Mouse (Mus musculus): Measurements from ENCODE around the gene Bhlha15.

Bhlha15 gene

DNA sequence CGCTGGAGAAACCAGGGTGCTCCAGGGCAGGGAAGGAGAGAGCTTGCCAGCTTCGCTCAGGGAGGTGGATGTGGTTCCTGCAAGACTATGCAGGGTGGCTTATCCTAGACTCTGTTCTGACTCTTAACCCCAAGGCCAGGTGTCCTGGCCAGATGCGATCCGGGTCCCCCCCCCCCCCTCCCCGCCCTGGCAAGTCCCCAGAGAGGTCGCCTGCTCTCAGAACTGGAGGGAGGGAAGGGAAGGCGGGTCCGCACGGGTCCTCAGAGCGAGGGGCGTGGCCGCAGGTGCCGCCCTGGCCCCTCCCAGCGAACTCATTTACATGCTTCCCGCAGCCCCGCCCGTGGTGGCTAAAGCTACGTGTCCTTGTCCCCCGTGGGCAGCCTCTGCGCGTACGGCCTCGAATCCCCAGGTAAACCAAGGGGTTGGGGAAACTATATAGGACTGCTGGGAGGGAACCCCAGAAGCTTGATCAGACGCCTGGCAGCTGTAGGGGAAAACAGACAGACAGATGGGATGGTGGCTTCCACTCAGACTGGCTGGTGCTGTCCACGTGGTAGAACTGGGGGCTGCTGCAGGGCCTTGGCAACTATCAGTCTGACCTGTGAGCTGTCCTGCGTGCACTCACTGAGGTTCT, at the start of gene Bhlha15:
TSS of gene Bhlha15 (plus strand) at position 337 of the 634 bp plus-strand sequence.
- DNase-seq: no peak

DNA sequence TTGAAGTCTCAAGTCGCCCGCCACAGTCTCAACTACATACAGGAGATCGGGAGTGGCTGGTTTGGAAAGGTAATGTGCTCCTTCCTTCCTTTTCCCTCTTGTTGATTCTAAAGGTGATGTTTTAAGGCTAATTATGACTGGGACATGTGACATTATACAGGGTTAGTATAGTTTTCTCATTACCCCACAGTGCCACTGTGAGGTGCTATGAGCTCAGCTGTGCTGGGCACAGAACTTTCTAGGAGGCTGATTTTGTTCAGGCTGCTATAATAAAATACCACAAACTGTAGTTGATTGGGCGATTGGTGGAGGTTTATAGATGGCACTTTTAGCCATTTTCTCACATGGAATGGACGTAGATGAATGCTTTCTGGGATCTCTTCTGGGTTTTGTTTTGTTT, 46.6 kb upstream of the Bhlha15 start:
- no peak for DNase-seq

DNA sequence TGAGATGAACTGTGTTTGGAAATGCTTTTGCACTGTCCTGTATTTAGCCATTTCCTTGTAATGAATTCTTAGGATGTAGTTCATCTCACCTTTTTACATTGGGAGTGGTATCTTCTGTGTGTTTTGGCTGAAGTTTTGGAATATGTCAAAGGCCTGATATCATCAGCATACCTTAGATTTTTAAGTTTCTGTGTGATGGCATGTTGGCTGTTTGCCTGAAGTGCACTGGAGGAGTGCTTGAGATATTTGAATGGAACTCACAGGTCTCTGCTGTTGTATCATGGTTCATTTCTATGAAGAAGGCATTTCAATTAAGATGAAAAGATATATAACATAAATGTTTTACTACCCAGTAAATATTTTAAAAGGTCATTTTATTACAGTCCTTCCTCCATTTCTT, 43.2 kb upstream of the Bhlha15 start:
- no peak for DNase-seq

DNA sequence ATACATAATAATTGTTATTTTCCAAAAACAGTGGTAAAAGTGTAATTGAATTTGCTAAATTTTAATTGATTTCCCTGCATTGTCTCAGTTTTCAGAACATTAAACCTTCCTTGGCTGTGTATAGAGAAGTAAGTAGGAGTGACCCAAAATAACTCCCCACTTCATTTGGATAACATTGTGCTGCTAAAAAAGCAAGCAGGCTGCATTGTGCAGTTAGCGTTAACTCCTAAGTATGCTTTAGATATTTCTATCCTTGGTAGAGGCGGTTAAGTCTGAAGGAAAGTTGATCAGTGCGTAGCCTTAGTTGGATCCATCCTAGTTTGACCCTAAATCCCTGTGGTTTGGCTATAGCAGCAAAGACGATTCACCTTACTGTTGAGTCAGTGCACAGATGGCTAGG, 40.6 kb upstream of the Bhlha15 start:
- no peak for DNase-seq

DNA sequence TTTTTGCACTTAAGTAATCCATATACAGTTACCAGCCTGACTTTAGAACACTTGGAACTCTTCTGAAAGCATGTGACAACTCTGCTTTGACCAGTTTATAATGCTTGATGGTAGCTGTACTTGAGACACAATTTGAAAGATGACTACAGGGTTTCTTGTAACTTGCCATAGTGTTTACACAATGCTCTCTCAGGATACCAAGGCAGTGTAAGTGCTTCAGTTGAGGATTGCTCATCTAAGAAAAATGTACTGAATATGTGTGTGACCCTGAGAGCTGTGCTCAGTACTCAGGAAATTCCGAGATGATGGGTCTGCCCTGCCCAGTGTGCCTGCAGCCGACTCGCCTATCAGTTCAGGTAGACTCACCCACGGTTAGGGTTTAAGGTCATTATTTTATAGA, 38.8 kb upstream of the Bhlha15 start:
- DNase-seq: no peak

- peak; percentile 58 to 79 for DNase-seq
These were observed 35.6 kb upstream of the Bhlha15 start for GRCm38 (mm10) chr5:144154528-144154927.

GRCm38 (mm10) chr5:144158604-144159003, 31.5 kb upstream of the Bhlha15 start:
- peak; percentile 36 to 49 for DNase-seq

GRCm38 (mm10) chr5:144159137-144159536, 30.9 kb upstream of the Bhlha15 start:
- no peak for DNase-seq

DNA sequence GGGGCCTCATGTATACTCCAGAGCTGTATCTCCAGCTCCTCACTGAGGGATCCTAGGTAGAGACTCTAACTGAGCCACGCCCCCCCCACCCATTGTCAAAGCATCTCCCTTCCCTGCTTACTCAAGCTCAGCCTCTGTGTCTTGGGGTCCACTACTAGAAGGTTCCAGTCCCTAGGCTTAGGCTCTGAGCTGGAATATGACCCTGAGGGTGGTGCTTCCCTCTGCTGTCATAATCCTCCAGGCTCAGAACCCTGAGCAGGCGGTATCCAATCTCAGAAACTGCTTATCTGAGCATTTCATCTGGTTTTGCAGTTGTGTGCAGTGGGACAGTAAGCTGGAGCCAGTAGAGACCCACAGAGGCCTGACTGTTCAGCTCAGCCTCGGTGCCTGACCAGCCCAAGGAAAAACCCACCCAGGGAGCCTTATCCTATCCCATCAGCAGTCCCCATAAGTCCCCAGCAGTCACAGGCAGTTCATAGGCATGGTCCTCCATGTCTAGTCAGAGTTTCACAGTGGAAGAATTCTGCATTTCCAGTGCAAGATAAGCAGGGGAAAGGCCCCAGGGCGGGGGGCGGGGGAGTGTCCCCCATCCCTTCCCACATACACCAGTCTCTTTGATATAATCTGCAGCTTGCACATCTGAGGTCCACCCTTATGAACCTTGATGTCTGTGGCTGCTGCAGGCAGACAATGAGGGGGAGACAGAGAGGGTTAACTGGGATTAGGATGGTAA, 27.8 kb upstream of the Bhlha15 start:
- no peak for DNase-seq

DNA sequence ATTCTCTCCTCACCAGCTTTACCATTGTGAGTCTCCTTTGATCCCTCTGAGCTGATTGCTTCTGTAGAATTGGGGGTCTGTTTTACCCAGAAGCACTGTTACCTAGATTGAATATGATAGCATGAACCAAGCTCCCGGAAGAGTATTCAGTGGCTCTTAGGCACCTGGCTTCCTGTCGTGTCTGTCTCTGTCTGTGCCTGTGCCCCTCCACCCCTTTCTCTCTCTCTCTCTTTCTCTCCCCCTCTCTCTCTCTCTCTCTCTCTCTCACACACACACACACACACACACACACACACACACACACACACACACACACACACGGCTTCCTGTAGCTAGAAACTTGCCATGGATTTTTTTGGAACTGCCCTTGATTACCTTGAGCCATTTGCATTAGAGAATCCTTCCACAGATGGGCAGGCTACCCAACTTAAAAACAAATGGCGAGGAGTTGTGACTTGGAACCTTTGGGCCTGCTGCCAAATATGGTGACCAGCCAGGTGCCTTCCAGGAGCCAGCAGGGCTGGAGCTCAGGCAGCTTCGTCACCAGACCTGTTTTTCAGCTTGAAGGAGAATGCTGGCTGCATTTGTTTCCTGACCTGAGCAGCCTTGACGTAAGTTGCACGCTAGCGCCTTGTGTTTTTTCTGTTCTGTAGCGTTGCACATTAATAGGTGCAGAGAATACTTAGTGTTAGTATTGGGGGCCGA, 27.1 kb upstream of the Bhlha15 start:
- peak; percentile 74 to 75 for DNase-seq

GRCm38 (mm10) chr5:144165756-144166155, 24.3 kb upstream of the Bhlha15 start:
- no peak for DNase-seq

DNA sequence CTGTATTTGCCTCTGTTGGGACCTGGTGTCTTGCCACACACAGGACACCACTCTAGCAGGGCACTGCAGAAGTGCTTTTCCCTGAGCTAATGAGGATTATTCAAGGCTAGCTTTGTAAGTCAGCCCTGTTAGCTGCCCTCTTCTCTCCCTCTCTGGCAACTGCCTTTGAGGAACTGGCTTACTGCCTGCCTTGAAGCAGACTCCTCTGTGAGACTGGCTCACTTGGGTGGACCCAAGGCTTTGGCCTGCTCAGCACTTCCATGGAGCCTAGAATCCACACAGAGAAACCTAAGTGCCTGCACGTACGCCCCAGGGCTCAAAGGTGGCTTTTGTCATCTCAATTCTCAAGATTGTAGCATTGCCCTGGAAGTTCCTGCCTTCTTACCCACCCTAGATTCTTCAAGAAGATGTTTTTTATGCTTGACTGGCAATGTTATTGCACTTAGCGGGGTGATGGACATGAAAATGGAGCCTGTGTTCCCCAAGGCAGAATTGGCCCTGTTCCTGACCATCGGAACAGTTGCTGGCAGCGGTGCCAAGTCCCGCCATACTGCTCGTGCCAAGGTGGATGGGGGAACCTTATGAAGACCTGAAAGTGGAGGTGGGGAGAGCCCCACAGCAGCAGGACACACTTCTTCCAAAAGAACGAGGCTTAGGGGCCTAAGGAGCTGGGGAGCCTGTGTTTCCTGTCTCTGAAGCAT, 20.7 kb upstream of the Bhlha15 start:
- no peak for DNase-seq

GRCm38 (mm10) chr5:144173648-144174047, 16.4 kb upstream of the Bhlha15 start:
- DNase-seq: no peak

- no peak for DNase-seq
These were observed 11.9 kb upstream of the Bhlha15 start for GRCm38 (mm10) chr5:144178216-144178615.

DNA sequence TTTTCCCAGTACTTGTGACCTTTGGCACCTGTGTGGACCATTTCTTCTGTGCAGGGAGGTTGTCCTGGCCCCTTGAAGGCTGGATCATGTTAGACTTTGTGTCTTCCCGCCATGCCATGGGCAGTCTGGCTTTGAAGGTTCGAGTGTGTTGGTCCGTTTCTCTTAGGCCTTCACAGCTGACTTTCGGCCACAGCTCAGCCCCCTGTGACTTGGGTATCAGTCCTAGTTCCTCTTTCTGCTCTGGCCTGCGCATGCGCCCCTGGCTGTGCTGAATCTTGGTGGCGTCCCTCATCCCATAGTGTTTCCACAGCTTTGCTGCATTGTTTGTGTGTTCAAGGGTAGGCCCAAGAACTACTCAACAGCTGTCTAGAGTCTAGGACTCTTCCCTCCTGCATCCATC, 8.8 kb upstream of the Bhlha15 start:
- no peak for DNase-seq

- no peak for DNase-seq
These were observed 7.4 kb upstream of the Bhlha15 start for GRCm38 (mm10) chr5:144182542-144183247.

DNA sequence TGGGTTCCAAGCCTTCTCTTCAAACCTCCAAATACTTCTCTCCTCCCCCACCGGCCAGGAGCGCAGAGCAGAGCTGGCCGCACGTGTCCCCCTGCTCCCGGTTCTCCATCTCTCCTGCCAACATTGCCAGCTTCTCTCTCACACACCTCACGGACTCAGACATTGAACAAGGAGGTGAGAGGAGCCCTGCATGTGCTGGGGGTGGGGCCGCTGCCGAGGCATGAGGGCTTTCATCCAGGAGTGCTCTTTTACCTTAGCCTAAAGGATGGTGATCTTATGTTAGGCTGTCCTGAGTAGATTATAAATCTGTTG, 6.9 kb upstream of the Bhlha15 start:
- no peak for DNase-seq

GRCm38 (mm10) chr5:144183647-144184335, 6.3 kb upstream of the Bhlha15 start:
- no peak for DNase-seq

DNA sequence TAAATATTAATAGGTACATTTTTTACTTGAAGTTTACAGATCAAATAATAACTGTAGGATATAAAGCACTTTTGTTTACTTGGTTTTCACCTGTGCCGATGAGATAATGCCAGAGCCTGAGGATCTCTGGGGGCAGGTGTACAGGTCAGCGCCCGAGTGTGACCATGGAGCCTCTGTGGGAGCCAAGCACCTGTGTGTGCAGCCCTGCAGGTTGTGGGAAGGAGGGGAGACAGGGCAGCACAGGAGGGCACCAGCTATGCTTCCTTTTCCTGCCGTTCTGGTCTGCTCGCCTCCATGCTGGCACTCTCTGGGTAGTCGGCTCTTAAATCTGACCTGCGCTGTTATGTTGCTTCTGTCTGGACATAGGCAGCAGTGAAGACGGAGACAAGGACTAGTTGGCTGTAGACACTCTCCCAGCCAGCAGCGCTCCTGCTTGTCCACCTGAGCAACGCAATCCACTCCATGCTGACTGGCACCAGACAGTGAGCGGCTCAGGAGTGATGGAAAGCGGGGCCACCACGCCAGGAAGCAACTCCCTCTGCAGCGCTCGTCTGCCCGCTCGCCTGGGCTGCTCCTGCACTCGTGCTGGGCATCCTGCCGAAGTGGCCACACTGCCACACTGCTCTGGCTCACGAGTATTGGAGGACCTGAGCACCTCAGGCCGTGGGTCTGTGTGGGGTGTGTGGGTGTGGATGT, 5.6 kb upstream of the Bhlha15 start:
- no peak for DNase-seq

DNA sequence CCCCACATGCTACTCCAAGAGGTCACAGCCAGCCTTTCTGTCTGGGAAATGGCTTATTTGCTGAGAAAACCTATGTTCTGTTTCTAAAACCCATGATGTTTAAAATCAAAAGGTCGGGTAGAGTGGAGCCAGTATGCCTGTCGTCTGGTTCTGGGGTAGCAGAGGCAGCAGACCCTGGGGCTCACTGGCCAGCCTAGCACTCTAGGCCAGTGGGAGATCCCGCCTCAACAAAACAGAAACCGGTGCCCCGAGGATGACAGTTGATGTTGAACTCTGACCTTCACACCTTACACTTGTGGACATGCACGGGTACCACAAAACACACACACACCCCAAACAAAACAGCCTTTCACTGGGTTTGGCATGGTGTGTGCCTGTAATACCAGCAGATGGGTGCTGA, 1.7 kb upstream of the Bhlha15 start:
- no peak for DNase-seq

- DNase-seq: no peak
These were observed 759 bp upstream of the Bhlha15 start for GRCm38 (mm10) chr5:144189327-144189726.

DNA sequence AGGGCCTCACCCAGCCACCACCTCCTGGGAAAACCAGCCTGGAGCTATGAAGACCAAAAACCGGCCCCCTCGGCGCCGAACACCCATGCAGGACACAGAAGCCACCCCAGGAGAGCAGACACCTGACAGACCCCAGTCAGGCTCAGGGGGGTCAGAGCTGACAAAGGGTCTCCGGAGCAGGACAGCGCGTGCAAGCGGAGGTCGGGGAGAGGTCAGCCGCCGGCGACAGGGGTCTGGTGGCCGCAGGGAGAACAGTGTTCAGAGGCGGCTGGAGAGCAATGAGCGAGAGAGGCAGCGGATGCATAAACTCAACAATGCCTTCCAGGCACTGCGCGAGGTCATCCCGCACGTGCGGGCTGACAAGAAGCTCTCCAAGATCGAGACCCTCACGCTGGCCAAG, 940 bp downstream of the Bhlha15 start:
- DNase-seq: no peak
